Mouse (Mus musculus) megakaryocyte, embryonic 14.5 days (primary cell): ENCODE results near the gene Krt2.

Source experiments
- FLI1 ChIP-seq: IDR thresholded peaks from 2 replicates; pipeline ENCODE4 v1.6.1; 2012; ENCODE audit warnings: low read length, inconsistent platforms, mixed read lengths
- GATA1 ChIP-seq: IDR thresholded peaks from 3 replicates; pipeline ENCODE4 v1.6.1; 2012; ENCODE audit warnings: mixed read lengths, low read length, inconsistent platforms, borderline replicate concordance

DNA sequence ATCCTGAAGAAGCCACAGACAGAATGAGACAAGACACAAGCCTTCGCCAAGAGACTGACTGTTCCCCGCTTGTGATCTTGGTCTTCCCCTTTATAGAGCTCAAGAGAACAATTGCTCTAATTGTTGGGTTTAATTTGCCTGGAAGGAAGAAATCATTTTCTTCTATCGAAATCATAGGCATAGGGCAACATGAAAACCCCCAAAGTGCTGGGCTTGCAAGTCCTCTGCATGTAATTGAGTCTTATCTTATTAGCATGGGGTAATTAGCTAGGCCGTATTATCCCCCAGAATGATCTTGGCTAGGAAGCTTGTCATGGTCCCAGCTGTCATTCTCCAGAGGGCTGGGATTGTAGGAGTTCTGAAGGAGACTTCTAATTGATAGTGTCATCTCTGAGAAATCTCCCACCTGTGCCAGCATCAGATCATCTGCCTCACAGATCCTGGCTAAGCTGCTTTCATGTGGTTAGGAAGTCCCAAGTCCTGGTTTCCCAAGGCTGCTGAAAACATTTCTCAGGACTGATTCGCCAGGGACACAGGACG lies 15.6 kb downstream of the Krt2 start, which contains the start of gene Krt73:
- TF ChIP-seq GATA1, result no peak
- no peak for TF ChIP-seq FLI1
